Mouse (Mus musculus) hindbrain, embryonic 11.5 days (tissue): ENCODE data around the gene Rundc3a. TPM values are rescaled to one million over a fixed set of nuclear protein-coding genes. Genes with fewer than 3 reads are reported as not detected.

Experiments used
- ATAC-seq: fragments of 200-750 bp; cut with Nextera tagmentation; 2 replicates; pipeline ENCODE4 v1.8.0; 2017; ENCODE audit warnings: mild to moderate bottlenecking, moderate TSS enrichment, moderate library complexity; ENCODE audit not compliant: low FRiP score
- DNase-seq: peaks from one replicate; pipeline ENCODE4 v3.0.0-alpha.2; 2015; ENCODE audit warnings: low spot score
- H3K27ac ChIP-seq: fragments of 300-500 bp; sonication (generic); 2 replicates; pipeline ENCODE4 v1.5.1; 2014; ENCODE audit warnings: mild to moderate bottlenecking, low read depth, low read length
- H3K27me3 ChIP-seq: fragments of 300-500 bp; sonication (generic); 2 replicates; pipeline ENCODE4 v1.6.1; 2014; ENCODE audit warnings: mild to moderate bottlenecking, low read length, moderate library complexity, mixed read lengths; ENCODE audit not compliant: control insufficient read depth, insufficient read depth
- H3K36me3 ChIP-seq: fragments of 300-500 bp; sonication (generic); 2 replicates; pipeline ENCODE4 v1.6.1; 2014; ENCODE audit warnings: mild to moderate bottlenecking, low read length, moderate library complexity, mixed read lengths; ENCODE audit not compliant: control insufficient read depth, insufficient read depth
- H3K4me1 ChIP-seq: fragments of 300-500 bp; sonication (generic); replicated peaks from 2 replicates; pipeline ENCODE4 v1.6.1; 2014; ENCODE audit warnings: low read length, mixed read lengths; ENCODE audit not compliant: control insufficient read depth, insufficient read depth
- H3K4me2 ChIP-seq: fragments of 300-500 bp; sonication (generic); replicated peaks from 2 replicates; pipeline ENCODE4 v1.6.1; 2014; ENCODE audit warnings: mild to moderate bottlenecking, low read depth, low read length
- H3K4me3 ChIP-seq: fragments of 300-500 bp; sonication (generic); 2 replicates; pipeline ENCODE4 v1.5.1; 2014; ENCODE audit warnings: low read depth, low read length
- H3K9ac ChIP-seq: fragments of 300-500 bp; sonication (generic); 2 replicates; pipeline ENCODE4 v1.6.1; 2014; ENCODE audit warnings: low read depth, low read length
- H3K9me3 ChIP-seq: fragments of 300-500 bp; sonication (generic); 2 replicates; pipeline ENCODE4 v1.6.1; 2016; ENCODE audit warnings: low read length; ENCODE audit not compliant: control insufficient read depth
- WGBS: fragments of 180-500 bp; shearing (Covaris S2); extraction: QIAGEN DNeasy Blood & Tissue Kit; methylation state at CpG from one replicate; pipeline ENCODE4 v1.1.7; 2014; 5-methylcytosine and 5-hydroxymethylcytosine counted together
- polyA plus RNA-seq: library from polyadenylated mRNA; unstranded; fragments of >200 nt; fragmentation: Nextera tagmentation; extraction: Ambion mirVana; gene quantifications from 2 replicates; pipeline ENCODE4 v1.2.1, GENCODE M21; 2014

Rundc3a gene
- polyA plus RNA-seq, 1 experiment from 2014 or later, result 47.8 TPM

DNA sequence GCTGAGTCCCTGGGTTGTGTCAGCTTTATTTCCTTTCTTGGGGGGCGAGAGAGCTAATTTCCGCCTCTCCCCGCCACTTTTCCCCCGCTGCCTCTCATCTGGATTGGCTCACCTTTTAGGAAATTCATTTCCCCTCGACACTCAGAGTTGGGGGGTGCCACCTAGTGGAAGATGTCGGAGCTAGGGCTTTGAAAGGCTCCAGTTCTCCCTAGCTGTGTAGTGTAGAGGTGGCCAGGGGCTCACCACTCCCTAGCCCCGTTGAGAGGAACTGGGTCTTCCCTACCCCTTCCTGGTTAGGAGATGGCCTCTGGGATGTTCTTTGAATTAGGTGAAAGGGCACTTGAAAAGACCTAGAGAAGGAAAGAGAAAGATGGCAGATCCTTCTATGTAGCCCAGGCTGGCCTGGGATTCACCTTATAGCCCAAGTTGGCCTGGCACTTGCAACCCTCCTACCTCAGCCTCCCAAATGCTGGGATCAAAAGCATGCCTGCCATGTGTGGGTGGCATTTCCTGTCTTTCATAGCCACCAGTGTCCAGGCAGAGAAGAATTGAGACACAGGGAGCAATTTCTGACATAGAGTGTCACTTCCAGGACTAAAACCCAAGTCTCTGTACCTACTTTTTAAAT lies 37.9 kb downstream of the Rundc3a start:
- Histone ChIP-seq H3K4me2 (peak overlapping the region; percentile 97), H3K27ac (peak overlapping the region; percentile 24; the same call in 1 of the 2 replicates), H3K36me3 (no peaks in the 10 kb centered on the region), H3K4me3 (peak overlapping the region; percentile 53), H3K9me3 (no peaks in the 10 kb centered on the region), H3K9ac (peak overlapping the region; percentile 50), H3K4me1 (0 out of 2 replicates have a peak, but pooled peaks cover 6% of the 10 kb centered on the region), H3K27me3 (no peaks in the 10 kb centered on the region)
- ATAC-seq (peak; percentile 39; the same call in 1 of the 2 replicates), DNase-seq (peak; percentile 87)
- WGBS, result 2% methylated on average over 7 of the region's 7 CpGs

- DNase-seq (no peak), ATAC-seq (no peak)
- no peak overlapping the region for H3K4me2 ChIP-seq
- no peak overlapping the region for H3K27ac ChIP-seq
- no peaks in the 10 kb centered on the region for H3K9me3 ChIP-seq
- H3K9ac ChIP-seq, result no peak overlapping the region
- 81% methylated on average over 3 of the region's 3 CpGs for WGBS
- H3K4me1 ChIP-seq, result 0 out of 2 replicates have a peak, but pooled peaks cover 6% of the 10 kb centered on the region
- no peak overlapping the region for H3K4me3 ChIP-seq
- no peaks in the 10 kb centered on the region for H3K27me3 ChIP-seq
- H3K36me3 ChIP-seq, result no peaks in the 10 kb centered on the region
Measured at GRCm38 (mm10) chr11:102431728-102432114, 38.5 kb downstream of the Rundc3a start.

GRCm38 (mm10) chr11:102432115-102432843 lies 39.1 kb downstream of the Rundc3a start:
- H3K36me3 ChIP-seq, result no peaks in the 10 kb centered on the region
- no peaks in the 10 kb centered on the region for H3K27me3 ChIP-seq
- ATAC-seq (no peak), DNase-seq (no peak)
- no peak overlapping the region for H3K4me2 ChIP-seq
- H3K9me3 ChIP-seq, result no peaks in the 10 kb centered on the region
- H3K4me3 ChIP-seq, result no peak overlapping the region
- 66% methylated on average over 16 of the region's 16 CpGs for WGBS
- peaks cover 10% of the 10 kb centered on the region for H3K4me1 ChIP-seq
- H3K9ac ChIP-seq, result no peak overlapping the region
- no peak overlapping the region for H3K27ac ChIP-seq

DNA sequence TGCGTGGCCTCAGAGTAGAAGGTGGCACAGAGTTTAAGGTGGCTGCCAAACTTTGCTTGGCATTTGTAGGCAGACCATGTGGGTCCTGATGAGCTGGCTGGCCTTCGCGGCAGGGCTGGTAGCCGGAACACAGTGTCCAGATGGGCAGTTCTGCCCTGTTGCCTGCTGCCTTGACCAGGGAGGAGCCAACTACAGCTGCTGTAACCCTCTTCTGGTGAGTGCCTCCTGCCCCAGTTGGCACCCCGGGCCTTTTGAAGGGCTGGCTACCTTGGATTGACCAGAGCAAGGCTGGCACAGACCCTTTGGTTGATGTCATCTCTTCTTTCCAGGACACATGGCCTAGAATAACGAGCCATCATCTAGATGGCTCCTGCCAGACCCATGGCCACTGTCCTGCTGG lies 39.7 kb downstream of the Rundc3a start:
- ATAC-seq (no peak), DNase-seq (no peak)
- Histone ChIP-seq H3K9me3 (no peaks in the 10 kb centered on the region), H3K4me1 (peaks cover 16% of the 10 kb centered on the region), H3K9ac (no peak overlapping the region), H3K4me3 (no peak overlapping the region), H3K27me3 (no peaks in the 10 kb centered on the region), H3K27ac (no peak overlapping the region), H3K36me3 (no peaks in the 10 kb centered on the region), H3K4me2 (no peak overlapping the region)
- 94% methylated on average over 6 of the region's 6 CpGs for WGBS

DNA sequence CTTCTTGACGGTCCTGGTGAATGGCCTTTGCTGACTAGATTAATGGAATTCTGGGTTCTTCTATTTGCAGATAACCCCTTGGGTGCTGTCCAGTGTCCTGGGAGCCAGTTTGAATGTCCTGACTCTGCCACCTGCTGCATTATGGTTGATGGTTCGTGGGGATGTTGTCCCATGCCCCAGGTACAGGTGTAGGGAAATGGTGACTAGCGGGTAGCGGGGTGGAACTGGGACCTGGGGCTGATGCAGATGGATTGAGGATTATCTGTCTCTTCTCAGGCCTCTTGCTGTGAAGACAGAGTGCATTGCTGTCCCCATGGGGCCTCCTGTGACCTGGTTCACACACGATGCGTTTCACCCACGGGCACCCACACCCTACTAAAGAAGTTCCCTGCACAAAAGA lies 40.7 kb downstream of the Rundc3a start:
- no peak overlapping the region for H3K4me3 ChIP-seq
- no peaks in the 10 kb centered on the region for H3K36me3 ChIP-seq
- ATAC-seq (no peak), DNase-seq (no peak)
- no peaks in the 10 kb centered on the region; the same call in 1 of the 2 replicates for H3K27me3 ChIP-seq
- peaks cover 22% of the 10 kb centered on the region for H3K4me1 ChIP-seq
- H3K27ac ChIP-seq, result no peak overlapping the region
- H3K9ac ChIP-seq, result no peak overlapping the region
- H3K4me2 ChIP-seq, result no peak overlapping the region
- 89% methylated on average over 7 of the region's 7 CpGs for whole genome bisulfite sequencing
- H3K9me3 ChIP-seq, result no peaks in the 10 kb centered on the region

- peaks cover 22% of the 10 kb centered on the region for H3K4me1 ChIP-seq
- WGBS, result 8% methylated on average over 7 of the region's 7 CpGs
- no peaks in the 10 kb centered on the region for H3K36me3 ChIP-seq
- no peak overlapping the region for H3K27ac ChIP-seq
- H3K27me3 ChIP-seq, result peaks cover 3% of the 10 kb centered on the region
- ATAC-seq, result peak; percentile 32; the same call in 1 of the 2 replicates
- peak; percentile 96 for DNase-seq
- no peak overlapping the region for H3K4me2 ChIP-seq
- no peaks in the 10 kb centered on the region for H3K9me3 ChIP-seq
- no peak overlapping the region for H3K9ac ChIP-seq
- no peak overlapping the region for H3K4me3 ChIP-seq
Measured at GRCm38 (mm10) chr11:102434406-102434805, 41.2 kb downstream of the Rundc3a start.

DNA sequence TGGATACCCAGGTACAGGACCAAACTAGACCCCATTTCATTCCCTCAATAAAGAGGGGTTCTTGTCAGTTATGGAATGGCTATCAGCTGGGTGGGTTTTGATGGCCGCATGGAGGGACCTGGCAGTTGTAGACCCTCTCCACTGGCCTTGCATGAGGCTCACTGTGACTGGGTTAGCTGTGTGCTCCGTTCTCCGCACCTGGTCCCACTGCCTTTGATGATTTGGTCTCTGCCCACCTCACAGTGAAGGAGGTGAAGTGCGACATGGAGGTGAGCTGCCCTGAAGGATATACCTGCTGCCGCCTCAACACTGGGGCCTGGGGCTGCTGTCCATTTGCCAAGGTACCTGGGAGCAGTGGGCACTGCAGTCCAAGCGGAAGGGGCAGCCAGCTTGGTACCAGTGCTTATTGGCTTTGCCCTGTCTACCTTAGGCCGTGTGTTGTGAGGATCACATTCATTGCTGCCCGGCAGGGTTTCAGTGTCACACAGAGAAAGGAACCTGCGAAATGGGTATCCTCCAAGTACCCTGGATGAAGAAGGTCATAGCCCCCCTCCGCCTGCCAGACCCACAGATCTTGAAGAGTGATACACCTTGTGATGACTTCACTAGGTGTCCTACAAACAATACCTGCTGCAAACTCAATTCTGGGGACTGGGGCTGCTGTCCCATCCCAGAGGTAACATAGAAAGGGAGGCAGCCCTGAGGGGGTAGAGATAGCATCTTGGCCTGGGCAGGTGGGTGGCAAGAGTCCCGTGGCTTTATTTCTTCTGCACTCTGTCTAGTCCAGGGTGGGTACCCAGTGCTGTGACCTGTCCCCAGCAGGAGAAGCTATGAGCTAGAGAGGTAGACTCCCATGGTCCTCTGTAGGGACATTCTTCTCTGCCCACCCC lies 41.9 kb downstream of the Rundc3a start:
- Histone ChIP-seq H3K36me3 (0 out of 2 replicates have a peak, but pooled peaks cover 3% of the 10 kb centered on the region), H3K27me3 (peaks cover 4% of the 10 kb centered on the region), H3K9ac (no peak overlapping the region), H3K4me2 (no peak overlapping the region), H3K4me1 (peaks cover 18% of the 10 kb centered on the region), H3K27ac (no peak overlapping the region), H3K9me3 (no peaks in the 10 kb centered on the region), H3K4me3 (no peak overlapping the region)
- no peak for DNase-seq
- WGBS, result 92% methylated on average over 11 of the region's 11 CpGs
- ATAC-seq, result no peak

DNA sequence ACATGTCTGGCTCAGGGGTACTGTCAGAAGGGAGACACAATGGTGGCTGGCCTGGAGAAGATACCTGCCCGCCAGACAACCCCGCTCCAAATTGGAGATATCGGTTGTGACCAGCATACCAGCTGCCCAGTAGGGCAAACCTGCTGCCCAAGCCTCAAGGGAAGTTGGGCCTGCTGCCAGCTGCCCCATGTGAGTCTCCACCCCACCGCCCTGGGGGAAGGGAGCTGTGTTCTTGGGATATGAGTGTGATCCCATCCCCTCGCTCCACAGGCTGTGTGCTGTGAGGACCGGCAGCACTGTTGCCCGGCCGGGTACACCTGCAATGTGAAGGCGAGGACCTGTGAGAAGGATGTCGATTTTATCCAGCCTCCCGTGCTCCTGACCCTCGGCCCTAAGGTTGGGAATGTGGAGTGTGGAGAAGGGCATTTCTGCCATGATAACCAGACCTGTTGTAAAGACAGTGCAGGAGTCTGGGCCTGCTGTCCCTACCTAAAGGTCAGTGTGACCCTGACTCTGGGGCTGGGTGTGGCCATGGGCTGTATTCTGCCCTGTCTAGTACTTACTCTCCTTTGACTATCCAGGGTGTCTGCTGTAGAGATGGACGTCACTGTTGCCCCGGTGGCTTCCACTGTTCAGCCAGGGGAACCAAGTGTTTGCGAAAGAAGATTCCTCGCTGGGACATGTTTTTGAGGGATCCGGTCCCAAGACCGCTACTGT lies 42.7 kb downstream of the Rundc3a start:
- ATAC-seq (no peak), DNase-seq (no peak)
- Histone ChIP-seq H3K9ac (no peak overlapping the region), H3K4me2 (no peak overlapping the region), H3K9me3 (no peaks in the 10 kb centered on the region), H3K4me1 (peaks cover 16% of the 10 kb centered on the region), H3K27ac (no peak overlapping the region), H3K36me3 (0 out of 2 replicates have a peak, but pooled peaks cover 3% of the 10 kb centered on the region), H3K27me3 (peaks cover 4% of the 10 kb centered on the region), H3K4me3 (no peak overlapping the region)
- WGBS, result 94% methylated on average over 18 of the region's 18 CpGs
